Mouse (Mus musculus) lung, postnatal 0 days (tissue): ENCODE results near the gene Gkn2.

ENCODE experiments used
- CTCF ChIP-seq: IDR thresholded peaks from 2 replicates; pipeline ENCODE4 v1.5.1; 2016; ENCODE audit warnings: antibody characterized with exemption, mild to moderate bottlenecking
- EP300 ChIP-seq: IDR thresholded peaks from 2 replicates; pipeline ENCODE4 v1.6.1; 2016; ENCODE audit warnings: antibody characterized with exemption, mild to moderate bottlenecking, control low read depth

DNA sequence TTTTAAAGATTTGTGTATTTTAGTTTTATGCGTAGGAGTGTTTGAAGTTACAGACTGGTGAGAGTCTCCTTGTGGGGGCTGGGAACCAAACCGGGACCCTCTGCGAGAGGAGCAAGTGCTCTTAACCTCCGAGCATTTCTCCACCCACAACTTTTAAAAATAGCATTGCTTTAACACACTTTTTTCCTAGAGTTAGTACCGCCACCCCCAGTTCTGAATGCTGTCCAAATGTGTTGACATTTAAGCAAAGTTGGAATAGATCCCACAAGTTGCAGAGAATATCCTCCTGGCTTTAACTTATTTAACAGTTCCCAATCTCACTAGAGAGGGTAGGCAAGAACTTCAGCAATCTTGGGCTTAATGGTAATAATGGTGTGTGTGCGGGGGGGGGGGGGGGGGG, 11.6 kb downstream of the Gkn2 start:
- TF ChIP-seq CTCF (no peak), EP300 (no peak)
